Mouse (Mus musculus) mesoderm, embryonic 11.5 days (tissue): ENCODE results near the gene 4930404N11Rik.

ENCODE experiments used
- DNase-seq: peaks from one replicate; pipeline ENCODE4 v3.0.0-alpha.2; 2012; ENCODE audit warnings: low read depth, low spot score

4930404N11Rik gene

DNA sequence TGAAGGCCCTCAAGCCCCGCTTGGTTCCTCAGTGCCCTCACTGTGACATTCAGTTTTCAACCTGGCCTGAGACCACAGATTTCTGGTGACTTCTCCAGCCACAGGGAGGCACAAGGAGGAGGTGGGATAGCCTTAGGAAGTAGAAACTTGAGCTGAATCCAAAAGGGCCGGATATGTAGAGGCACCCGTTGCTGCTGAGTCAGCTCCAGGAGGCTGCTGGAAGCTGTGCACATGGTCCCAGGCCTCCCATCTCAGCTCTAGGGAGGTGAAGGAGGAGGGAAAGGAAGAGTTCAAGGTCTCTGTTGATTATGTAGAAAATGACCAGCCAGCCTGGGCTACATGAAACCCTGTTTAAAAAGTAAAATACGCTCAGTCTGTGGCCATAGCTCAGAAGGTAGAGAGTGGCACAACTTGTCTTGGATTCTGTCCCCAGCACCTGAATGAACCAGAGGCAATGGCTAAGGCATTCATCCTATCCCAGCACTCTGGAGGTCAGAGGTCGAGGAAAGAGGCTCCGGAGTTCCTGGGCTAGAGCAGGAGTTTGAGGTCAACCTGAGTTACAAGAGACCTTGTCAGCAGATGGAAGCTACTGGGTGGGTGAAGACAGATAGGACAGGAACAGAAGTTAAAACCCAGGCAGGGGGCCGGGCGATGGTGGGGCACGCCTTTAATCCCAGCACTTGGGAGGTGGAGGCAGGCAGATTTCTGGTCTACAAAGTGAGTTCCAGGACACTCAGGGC lies 10.7 kb downstream of the 4930404N11Rik start:
- DNase-seq, result no peak

DNA sequence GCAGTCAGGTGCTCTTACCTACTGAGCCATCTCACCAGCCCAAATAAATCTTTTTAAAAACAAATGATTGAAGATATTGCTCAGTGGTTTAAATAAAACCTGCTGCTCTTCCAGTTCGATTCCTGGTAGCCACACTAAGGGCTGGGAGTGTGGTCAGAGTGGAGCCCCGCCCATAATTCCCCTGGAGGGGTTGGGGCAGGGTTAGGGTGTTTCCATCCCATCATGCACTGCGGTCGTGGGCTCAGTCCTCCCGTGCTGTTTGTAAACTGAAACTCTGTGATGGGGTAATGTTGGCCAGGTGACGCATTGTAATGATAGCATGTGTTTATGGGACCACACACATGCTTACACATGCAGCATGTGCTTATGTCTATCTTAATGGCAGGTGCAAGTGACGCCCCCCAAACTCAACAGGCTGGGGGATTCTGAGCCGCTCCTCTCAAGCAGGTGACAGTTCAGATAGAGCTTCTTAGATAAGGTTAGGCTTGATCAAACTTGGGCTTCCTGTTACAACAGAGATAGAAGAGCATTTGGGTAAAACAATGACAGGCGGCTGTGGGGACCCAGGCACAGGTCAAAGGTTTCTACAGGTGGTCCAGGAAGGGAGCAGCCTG lies 13.8 kb downstream of the 4930404N11Rik start:
- no peak for DNase-seq

DNA sequence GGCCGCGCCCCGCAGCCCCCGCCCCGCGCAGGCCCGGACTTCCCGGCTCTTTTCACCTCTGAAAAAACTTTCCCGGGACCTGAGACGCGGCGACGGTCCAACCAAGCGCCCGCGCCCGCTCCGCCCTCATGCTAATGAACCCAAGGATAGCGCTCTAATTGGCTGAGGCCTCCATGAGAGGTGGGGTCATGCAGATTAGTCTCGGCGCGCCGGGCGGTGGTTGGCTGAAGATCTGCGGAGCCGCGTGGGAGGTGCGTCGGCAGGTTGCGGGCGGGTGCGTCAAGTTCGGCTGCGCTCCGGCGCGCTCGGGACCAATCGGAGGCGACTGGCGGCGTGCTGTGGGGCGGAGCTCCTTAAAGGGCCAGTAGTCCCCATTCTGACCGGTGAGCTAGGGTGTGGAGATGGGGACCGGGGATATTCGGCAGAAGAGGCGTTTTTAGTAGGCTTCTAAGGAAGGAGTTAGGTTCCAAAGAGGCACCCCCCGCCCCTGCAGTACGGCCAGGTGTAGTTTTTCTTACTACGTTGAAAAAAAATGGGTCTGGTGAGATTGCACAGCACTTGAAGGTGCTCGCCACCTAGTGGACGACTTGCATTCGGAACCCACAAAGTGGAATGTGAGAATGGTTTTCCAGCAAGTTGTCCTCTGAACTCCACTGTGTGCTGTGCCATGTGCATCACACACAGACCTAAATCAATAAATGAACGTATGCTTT lies 15.1 kb downstream of the 4930404N11Rik start, which contains the start of gene Hmg20b:
Gene Hmg20b (minus strand): TSS at position 130 of the 713 bp plus-strand sequence.
- peak; percentile 99 for DNase-seq

DNA sequence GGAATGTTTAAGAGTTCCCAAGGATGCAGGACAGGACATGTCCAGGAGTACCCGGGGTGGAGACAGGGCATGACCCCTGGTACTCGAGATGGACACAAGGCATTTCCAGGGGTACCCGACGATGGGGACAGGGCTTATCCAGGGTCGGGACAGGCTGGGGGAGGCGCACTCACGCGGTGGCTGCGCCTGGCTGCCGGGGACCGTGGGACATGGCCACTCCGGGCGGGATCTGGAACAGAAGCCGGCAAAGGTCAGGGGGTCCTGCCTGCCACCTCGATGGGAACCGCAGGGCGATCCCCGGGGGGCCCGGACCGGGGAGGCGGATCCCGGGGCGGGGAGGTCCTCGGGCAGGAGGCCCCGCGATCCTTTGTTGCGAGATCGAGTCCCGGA lies 15.7 kb downstream of the 4930404N11Rik start:
- DNase-seq, result no peak

DNA sequence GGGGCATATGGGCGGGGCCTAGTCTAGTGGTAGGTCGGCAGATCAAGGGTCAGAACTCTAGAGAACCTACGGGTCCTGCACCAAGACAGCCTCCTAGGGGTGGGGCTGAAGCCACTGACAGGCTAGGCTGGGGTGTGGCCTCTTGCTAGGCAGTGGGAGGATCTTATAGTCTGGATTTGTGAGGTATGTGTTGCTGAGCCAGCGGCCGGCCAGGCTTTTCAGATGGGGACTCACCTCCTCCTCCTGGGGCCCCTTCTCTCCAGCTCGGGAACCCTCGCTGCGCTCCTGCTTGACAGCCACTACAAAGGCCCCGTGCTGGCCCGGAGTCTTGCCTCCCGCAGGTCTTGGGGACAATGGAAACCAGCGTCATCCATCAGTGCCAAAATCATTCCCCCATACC lies 16.5 kb downstream of the 4930404N11Rik start:
- DNase-seq, result no peak

DNA sequence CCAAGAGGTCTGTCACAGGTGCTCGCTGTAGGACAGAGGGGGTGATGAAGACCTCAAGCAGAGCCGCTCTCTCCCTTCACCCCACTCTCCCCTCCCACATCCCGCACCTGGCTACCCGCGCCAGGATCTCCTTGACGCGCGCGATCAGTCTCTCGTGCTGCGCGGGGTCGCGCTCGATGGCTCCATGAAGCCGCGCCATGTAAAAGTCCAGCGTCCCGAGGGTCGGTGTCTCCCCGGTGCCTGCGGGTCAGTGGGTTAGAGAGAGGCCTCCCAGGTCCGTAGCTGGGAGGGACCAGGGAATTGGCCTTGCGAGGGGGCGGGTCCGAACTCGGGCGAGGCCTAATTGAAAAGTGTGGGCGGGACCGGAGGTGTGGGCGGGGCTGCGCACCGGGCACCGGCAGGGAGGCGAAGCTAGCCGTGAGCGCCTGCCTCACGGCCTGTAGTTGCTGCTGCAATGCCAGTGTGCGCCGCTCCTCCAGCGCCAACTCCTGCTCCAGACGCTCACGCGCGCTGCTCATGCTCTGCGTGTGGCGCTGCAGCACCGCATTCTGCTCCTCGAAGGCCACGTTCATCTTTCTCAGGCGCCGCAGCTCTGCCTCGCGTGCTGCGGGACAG lies 19.1 kb downstream of the 4930404N11Rik start:
- peak; percentile 76 for DNase-seq

DNA sequence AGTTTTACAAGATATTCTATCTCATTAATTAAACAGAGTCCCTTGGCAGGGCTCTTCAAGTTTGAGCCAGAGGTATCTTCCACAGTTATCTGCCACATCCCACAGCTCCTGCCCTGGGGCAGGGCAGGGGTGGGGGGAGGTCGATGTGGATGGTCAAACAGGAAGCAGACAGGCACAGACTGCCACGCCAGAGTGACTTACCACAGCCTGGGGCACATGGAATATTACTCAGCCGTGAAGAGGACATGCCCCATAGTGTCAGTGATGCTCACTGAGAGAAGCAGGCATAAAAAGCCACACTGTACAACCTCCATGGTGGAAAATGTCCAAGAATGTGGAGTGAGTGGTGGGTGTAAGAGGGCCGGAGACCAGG lies 20.5 kb downstream of the 4930404N11Rik start:
- no peak for DNase-seq

DNA sequence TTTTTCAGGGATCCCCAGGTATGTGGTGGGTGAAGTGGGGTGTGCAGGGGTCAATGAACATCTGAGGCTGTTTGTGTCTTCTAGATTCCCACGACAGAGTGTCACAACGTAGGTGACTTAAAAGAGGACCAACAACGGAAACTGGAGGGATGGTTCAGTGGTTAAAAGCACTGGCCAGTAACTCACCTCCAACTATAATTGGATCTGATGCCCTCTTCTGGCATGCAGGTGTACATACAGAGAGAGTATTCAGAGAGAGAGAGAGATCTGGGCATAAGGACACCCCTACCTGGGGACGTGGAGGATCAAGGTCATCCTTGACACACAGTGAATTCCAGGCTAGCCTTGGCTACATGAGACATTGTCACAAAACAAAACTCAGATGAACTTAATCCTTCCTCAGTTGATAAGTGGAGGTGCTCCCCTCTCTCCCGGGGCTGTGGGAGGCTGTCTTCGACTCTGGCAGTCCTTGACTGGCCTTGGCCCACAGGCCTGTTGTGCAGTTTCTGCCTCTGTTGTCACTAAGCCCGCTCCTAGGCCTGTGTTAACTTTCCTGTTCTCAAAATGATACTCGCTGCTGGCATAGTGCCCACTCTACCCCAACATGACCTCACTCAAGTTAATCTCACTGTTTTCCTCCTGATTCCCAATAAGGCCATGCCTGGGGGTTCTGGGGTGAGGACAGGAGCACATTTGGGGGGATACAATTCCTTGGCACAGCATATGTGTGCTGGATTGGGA lies 21.0 kb downstream of the 4930404N11Rik start:
- DNase-seq, result no peak

DNA sequence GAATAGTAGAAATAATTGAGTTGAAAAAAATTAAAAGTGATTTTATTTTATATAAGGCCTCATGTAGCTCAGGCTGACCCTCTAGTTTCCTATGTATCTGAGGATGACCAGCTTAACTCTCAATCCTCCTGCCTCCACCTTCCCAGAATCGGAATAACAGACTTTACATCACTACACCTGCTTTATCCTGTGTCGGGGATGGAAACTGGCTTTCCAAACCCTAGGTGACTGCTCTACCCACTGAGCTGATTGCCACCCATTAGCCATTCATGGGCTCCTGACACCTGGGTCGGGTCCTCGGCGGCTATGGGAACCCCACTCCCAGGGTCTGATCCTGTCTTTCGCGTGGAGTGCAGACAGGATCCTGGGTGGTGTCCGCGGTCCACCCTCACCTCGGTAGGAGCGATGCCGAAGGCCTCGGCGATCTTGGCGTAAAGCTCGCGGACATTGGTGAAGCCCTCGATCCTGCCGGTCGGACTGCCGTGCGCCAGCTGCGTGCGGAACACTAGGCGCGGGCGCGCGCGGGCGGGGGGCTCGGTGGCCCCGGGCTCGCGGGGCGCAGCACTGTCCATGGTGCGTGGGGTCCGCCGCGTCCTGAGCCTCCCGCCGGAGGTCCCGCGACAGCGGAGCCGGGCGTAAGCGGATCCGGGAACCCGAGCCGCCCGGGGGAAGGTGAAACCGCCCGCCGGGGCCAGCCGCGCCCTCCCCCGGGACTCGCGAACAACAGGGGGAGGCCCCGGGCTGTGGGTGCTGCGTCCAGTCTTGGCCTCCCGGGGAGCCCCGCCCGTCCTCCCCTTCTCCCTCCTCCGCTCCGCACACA lies 22.7 kb downstream of the 4930404N11Rik start, which contains the start of gene Gipc3:
Gene Gipc3 (minus strand): TSS at position 581 of the 820 bp plus-strand sequence.
- DNase-seq, result no peak

DNA sequence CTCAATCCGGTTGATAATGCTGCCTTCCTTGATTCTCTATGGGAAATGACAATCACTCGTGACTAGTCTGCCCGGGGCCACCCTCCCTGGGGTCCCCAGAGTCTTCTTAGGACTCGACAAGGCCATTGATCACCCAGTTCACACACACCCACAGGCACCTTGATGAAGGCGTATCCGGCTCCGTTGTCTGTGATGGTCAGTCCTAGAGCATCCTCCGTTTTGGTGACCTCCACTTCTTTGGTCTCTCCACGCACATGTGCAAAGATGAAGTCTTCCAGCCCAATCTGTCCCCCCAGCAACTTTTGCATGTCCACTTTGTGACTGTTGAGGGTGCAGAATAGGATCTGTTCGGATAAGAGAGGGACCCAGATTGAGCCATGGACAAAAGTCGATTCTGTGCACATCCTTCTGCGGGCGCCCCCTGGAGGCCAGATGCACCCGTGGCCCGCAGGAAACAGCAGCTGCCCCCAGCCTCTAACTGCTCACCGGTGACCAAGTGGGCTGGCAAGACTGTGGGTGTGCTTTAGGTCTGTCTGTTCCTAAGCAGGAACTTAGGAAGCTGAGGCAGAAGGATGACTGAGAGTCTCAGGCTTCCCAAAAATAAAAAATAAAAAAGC lies 24.2 kb downstream of the 4930404N11Rik start:
- DNase-seq, result peak; percentile 74

DNA sequence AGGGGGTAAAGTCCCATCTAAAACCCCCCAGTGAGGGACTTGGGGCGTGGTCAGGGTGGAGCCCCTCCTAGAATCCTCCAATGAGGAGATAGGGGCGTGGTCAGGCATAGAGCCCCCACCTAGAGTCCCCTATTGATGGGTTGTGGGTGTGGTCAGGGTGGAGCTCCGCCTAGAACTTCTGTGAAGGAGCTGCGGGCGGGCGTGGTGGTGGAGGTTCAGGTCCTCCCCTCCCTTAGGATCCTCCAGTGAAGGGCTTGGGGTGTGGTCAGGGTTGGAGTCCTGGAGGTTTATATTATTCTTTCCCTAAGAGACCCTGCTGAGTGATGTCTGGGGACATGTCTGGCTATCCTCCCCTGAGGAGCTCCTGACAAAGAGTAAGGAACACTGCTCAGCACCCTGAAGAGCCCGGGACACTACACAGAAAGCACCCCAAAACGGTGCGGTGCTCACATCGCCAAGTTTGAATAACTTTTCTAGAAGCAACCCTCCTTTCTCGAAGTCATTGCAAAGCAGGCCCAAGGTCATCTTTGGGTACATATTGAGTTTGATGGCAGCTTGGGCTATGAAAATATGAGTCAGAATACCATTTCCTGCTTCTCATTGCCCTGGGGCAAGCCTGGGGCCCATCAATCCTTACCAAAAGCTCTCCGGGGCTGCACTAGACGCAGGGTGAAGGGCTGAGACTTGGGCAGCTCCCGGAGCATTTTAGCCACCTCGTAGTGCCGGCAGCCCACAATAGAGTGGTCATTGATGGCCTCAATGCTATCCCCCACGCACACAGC lies 24.9 kb downstream of the 4930404N11Rik start:
- no peak for DNase-seq

DNA sequence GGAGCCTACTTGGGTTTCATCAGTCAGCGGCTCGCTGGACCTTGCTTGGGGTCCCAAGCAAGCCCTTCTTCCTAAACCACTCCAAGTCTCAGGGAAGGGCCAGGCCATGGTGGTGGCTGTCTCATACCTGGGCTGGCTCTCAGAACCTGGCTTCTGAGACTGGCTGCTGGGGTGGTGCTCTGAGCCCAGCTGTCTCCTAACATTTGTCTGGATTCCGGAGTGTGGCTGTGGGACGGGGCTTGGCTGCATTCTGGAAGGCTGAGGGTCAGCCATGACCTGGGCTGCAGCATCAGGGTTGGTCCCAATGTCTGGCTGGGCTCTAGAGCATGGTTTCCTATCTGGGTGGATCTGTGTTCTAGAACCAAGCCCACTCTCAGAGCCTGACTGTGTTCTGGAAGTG lies 29.1 kb downstream of the 4930404N11Rik start:
- no peak for DNase-seq

DNA sequence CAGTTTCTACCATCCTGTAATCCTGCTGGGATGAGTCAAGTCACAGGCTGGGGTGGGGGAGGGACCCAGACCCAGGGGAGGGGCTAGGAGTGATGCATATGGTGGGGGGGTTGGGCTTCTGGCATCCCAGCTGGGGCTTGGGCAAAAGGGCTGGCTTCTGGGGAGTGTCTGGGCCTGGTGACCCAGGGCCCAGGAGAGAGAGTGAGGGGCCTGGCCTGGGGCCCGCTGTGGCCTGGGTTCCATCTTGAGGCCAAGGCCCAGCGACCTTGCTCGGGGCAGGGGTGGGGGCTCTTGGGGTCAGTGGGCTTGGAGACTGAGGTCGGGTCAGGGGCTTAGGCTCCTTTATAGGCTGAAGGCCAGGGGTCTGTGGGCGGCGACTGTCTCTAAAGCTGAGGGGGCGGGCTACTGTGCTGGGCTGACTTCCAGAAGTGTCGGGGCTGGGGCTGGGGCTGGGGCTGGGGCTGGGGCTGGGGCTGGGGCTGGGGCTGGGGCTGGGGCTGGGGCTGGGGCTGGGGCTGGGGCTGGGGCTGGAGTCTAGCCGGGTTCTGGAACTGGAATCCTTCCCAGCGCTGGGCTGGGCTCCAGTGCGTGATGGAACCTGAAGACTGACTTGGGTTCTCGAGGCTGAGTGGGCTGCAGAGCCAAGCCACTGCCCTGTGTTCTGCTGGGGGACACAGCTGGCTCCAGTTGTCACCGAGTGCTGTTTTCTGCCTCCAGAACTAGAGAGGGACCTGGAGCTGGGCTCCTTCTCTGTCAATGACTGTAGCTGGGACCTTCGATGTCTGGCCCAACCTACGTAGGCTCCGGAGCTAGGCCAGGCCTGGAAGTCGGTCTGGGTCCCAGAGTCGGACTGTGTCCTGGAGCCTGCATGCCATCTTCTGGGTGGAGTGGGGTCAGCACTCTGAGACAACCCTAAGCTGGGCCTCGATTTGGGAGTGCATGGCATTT lies 29.9 kb downstream of the 4930404N11Rik start:
- DNase-seq, result no peak

DNA sequence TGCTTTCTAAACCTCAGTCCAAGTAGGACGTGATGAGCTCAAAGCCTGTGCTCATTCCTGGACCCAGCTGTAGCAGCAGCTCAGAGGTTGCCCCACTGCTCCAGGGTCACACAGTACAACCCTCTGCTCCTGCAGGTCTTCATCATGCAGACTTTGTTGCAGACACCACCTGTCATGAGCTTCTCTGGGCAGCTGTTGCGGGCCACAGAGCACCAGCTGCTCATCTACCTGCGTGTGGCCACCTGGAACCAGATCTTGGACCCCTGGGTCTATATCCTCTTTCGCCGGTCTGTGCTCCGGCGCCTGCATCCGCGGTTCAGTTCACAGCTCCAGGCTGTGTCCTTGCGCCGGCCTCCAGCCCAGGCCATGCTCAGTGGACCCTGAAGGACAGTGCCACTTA lies 31.3 kb downstream of the 4930404N11Rik start:
- DNase-seq, result no peak

DNA sequence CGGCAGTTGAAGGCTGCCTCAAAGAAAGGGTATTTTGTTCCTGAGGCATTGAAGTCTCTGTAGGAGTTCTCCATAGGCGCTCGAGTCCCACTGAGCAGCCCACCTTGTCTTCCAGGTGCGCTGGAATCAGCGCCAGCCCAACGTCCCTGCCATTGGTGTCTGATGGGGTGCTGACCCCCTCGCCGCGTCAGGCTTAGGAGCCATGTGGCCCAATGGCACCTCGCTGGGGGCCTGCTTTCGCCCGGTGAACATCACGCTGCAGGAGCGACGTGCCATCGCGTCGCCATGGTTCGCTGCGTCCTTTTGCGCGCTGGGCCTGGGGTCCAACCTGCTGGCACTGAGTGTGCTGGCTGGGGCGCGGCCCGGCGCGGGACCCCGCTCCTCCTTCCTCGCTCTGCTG lies 33.3 kb downstream of the 4930404N11Rik start:
- DNase-seq, result no peak

DNA sequence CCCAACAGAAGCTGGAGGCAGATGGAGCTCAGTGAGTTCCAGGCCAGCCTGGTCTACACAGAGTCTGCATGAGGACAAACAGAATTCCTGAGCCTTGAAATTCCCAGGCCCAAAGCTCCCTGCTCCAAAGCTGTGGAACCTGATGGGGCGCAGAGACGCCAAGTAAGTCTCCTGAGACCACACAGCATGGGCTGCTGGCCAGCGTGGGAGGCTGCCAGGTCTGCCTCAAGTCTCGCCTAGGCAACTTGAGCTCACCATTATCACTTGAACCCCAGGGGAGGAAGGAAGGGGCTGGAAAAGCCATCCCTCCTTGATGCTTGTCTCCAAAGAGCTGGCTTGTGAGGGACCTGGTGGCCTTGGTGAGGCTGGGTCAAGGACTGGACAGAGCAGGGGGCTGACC lies 35.6 kb downstream of the 4930404N11Rik start:
- DNase-seq, result no peak

DNA sequence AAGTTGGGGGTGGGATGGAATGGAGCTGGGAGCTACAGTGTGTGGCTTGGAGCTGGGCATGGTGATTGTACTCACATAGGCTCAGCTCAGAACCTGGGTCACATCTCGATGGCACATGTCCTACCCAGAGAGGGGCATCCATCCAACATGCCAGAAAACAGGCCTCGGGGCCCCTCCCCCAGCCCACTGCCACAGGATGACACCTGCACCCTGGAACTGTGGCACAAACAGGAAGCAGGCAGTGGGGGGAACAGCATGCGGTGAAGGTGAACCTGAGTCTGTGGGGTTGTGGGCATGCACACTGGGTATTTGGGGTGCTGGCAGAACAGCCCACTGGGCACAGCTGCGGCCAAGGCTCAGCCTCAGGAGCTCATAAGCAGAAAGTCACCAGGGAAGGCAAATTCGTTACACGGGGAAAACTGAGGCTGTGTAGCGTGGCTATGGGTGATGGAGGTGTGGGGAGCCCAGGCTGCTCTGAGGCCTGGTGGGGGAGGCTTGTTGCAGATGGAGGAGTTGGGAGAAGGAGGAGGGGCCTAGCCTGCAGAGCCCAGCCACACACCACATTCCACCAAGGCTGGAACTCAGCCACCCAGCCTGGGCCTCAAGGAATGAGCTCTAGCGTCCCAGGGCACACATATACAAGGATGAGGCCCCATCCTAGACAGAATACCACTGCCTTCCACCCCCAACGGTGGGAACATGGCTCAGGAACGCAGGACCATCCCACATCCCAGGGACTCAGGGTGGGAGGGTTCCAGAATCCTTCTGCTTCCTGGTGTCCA lies 36.2 kb downstream of the 4930404N11Rik start:
- no peak for DNase-seq
